Mouse (Mus musculus) intestine, postnatal 0 days (tissue): ENCODE measurements around the gene Ppp2r5d. TPM values are rescaled to one million over a fixed set of nuclear protein-coding genes. Genes with fewer than 3 reads are reported as not detected.

ENCODE experiments used
- ATAC-seq: fragments of 200-750 bp; cut with Nextera tagmentation; 2 replicates; pipeline ENCODE4 v1.8.0; 2017; ENCODE audit warnings: mild to moderate bottlenecking, moderate TSS enrichment, moderate library complexity
- H3K27ac ChIP-seq: fragments of 300-500 bp; sonication (generic); 2 replicates; pipeline ENCODE4 v1.5.1; 2014; ENCODE audit warnings: mild to moderate bottlenecking, low read depth, low read length, moderate library complexity
- H3K27me3 ChIP-seq: fragments of 300-500 bp; sonication (generic); replicated peaks from 2 replicates; pipeline ENCODE4 v1.6.1; 2014; ENCODE audit warnings: low read length, mixed read lengths; ENCODE audit not compliant: control insufficient read depth, insufficient read depth
- H3K36me3 ChIP-seq: fragments of 300-500 bp; sonication (generic); 2 replicates; pipeline ENCODE4 v1.6.1; 2014; ENCODE audit warnings: mild to moderate bottlenecking, moderate library complexity; ENCODE audit not compliant: control insufficient read depth, insufficient read depth
- H3K4me1 ChIP-seq: fragments of 300-500 bp; sonication (generic); replicated peaks from 2 replicates; pipeline ENCODE4 v1.6.1; 2014; ENCODE audit warnings: antibody characterized with exemption, low read length, mixed read lengths; ENCODE audit not compliant: control insufficient read depth, insufficient read depth
- H3K4me2 ChIP-seq: fragments of 300-500 bp; sonication (generic); replicated peaks from 2 replicates; pipeline ENCODE4 v1.6.1; 2014; ENCODE audit warnings: low read depth, mild to moderate bottlenecking, moderate library complexity
- H3K4me3 ChIP-seq: fragments of 300-500 bp; sonication (generic); 2 replicates; pipeline ENCODE4 v1.5.1; 2014; ENCODE audit warnings: low read depth, low read length
- H3K9ac ChIP-seq: fragments of 300-500 bp; sonication (generic); 2 replicates; pipeline ENCODE4 v1.6.1; 2014; ENCODE audit warnings: mild to moderate bottlenecking, low read depth, low read length
- H3K9me3 ChIP-seq: fragments of 300-500 bp; sonication (generic); 2 replicates; pipeline ENCODE4 v1.6.1; 2016; ENCODE audit warnings: mixed run types; ENCODE audit not compliant: control insufficient read depth
- CTCF ChIP-seq: sonication (generic); IDR thresholded peaks from 2 replicates; pipeline ENCODE4 v1.5.1; 2016; ENCODE audit warnings: low read depth, mild to moderate bottlenecking, control low read depth, antibody characterized with exemption, moderate library complexity
- WGBS: fragments of 180-500 bp; shearing (Covaris S2); extraction: QIAGEN DNeasy Blood & Tissue Kit; methylation state at CpG from one replicate; pipeline ENCODE4 v1.1.7; 2014; 5-methylcytosine and 5-hydroxymethylcytosine counted together
- polyA plus RNA-seq: library from polyadenylated mRNA; unstranded; fragments of >200 nt; fragmentation: Nextera tagmentation; extraction: Ambion mirVana; gene quantifications from 2 replicates; pipeline ENCODE4 v1.2.1, GENCODE M21; 2015

Ppp2r5d gene
- polyA plus RNA-seq, 1 experiment from 2014 or later, result 25.9 TPM

- no peak for ATAC-seq
- H3K9ac ChIP-seq, result no peak overlapping the region
- H3K4me1 ChIP-seq, result no peaks in the 10 kb centered on the region
- no peak overlapping the region for H3K4me3 ChIP-seq
- TF ChIP-seq CTCF, result no peak
- peaks cover 36% of the 10 kb centered on the region for H3K36me3 ChIP-seq
- no peak overlapping the region for H3K4me2 ChIP-seq
- WGBS, result 76% methylated on average over 2 of the region's 2 CpGs
- no peak overlapping the region for H3K27ac ChIP-seq
- H3K9me3 ChIP-seq, result no peaks in the 10 kb centered on the region
- H3K27me3 ChIP-seq, result no peaks in the 10 kb centered on the region
Observed at GRCm38 (mm10) chr17:46691390-46691789, 13.5 kb downstream of the Ppp2r5d start.

GRCm38 (mm10) chr17:46690665-46691064 lies 14.2 kb downstream of the Ppp2r5d start:
- 87% methylated on average over 12 of the region's 12 CpGs for WGBS
- Histone ChIP-seq H3K9ac (no peak overlapping the region), H3K4me2 (no peak overlapping the region), H3K27me3 (no peaks in the 10 kb centered on the region), H3K4me3 (no peak overlapping the region), H3K9me3 (no peaks in the 10 kb centered on the region), H3K4me1 (no peaks in the 10 kb centered on the region), H3K27ac (no peak overlapping the region), H3K36me3 (peaks cover 42% of the 10 kb centered on the region)
- TF ChIP-seq CTCF, result no peak
- no peak for ATAC-seq

GRCm38 (mm10) chr17:46685913-46686312 lies 19.0 kb downstream of the Ppp2r5d start:
- Histone ChIP-seq H3K36me3 (peaks cover 58% of the 10 kb centered on the region), H3K9ac (no peak overlapping the region), H3K4me1 (peaks cover 3% of the 10 kb centered on the region; the same call in 1 of the 2 replicates), H3K4me3 (no peak overlapping the region), H3K27me3 (no peaks in the 10 kb centered on the region), H3K27ac (no peak overlapping the region), H3K9me3 (no peaks in the 10 kb centered on the region), H3K4me2 (no peak overlapping the region)
- 81% methylated on average over 6 of the region's 6 CpGs for WGBS
- TF ChIP-seq CTCF, result no peak
- no peak for ATAC-seq

- H3K9me3 ChIP-seq, result no peaks in the 10 kb centered on the region
- ATAC-seq, result no peak
- H3K27ac ChIP-seq, result peak overlapping the region; percentile 15; the same call in 1 of the 2 replicates
- no peak overlapping the region for H3K4me3 ChIP-seq
- no peak for TF ChIP-seq CTCF
- H3K9ac ChIP-seq, result no peak overlapping the region
- peaks cover 3% of the 10 kb centered on the region; the same call in 1 of the 2 replicates for H3K4me1 ChIP-seq
- WGBS, result 76% methylated on average over 16 of the region's 16 CpGs
- no peaks in the 10 kb centered on the region for H3K27me3 ChIP-seq
- H3K4me2 ChIP-seq, result no peak overlapping the region
- peaks cover 48% of the 10 kb centered on the region for H3K36me3 ChIP-seq
Observed at GRCm38 (mm10) chr17:46682654-46683389, 22.1 kb downstream of the Ppp2r5d start.

- TF ChIP-seq CTCF, result no peak
- Histone ChIP-seq H3K27ac (0 out of 2 replicates have a peak overlapping the region, but pooled peaks have one; percentile 50), H3K9ac (peak overlapping the region; percentile 67), H3K27me3 (no peaks in the 10 kb centered on the region), H3K4me1 (peaks cover 3% of the 10 kb centered on the region; the same call in 1 of the 2 replicates), H3K4me3 (peak overlapping the region; percentile 87), H3K9me3 (no peaks in the 10 kb centered on the region), H3K36me3 (peaks cover 48% of the 10 kb centered on the region), H3K4me2 (peak overlapping the region; percentile 89)
- WGBS, result 21% methylated on average over 12 of the region's 12 CpGs
- ATAC-seq, result no peak
Observed at GRCm38 (mm10) chr17:46681466-46682118, 23.3 kb downstream of the Ppp2r5d start.

- TF ChIP-seq CTCF, result 0 out of 2 replicates have a peak, but pooled peaks have one; percentile 5
- WGBS, result under 1% methylated on average over 49 of the region's 49 CpGs
- Histone ChIP-seq H3K27ac (peak within 1 kb of the TSS; percentile 87), H3K36me3 (peaks cover 49% of the 10 kb centered on the region), H3K27me3 (no peaks in the 10 kb centered on the region), H3K4me2 (peak within 1 kb of the TSS; percentile 89), H3K4me1 (peaks cover 3% of the 10 kb centered on the region; the same call in 1 of the 2 replicates), H3K9me3 (no peaks in the 10 kb centered on the region), H3K9ac (peak within 1 kb of the TSS; percentile 67), H3K4me3 (peak within 1 kb of the TSS; percentile 87)
- ATAC-seq, result peak; percentile 95
Observed at GRCm38 (mm10) chr17:46680760-46681373, 24.0 kb downstream of the Ppp2r5d start, which contains the start of gene Klhdc3. TSS of gene Klhdc3 (minus strand) at chr17:46680914.
